Mouse (Mus musculus) neural tube, embryonic 12.5 days (tissue): Measurements from ENCODE around the gene Wwox. TPM values are rescaled to one million over a fixed set of nuclear protein-coding genes. Genes with fewer than 3 reads are reported as not detected.

Source experiments
- ATAC-seq: fragments of 200-750 bp; cut with Nextera tagmentation; 2 replicates; pipeline ENCODE4 v1.8.0; 2017; ENCODE audit warnings: low read depth, mild to moderate bottlenecking, moderate TSS enrichment, moderate library complexity; ENCODE audit not compliant: low FRiP score
- H3K27ac ChIP-seq: fragments of 300-500 bp; sonication (generic); 2 replicates; pipeline ENCODE4 v1.5.1; 2016
- H3K27me3 ChIP-seq: fragments of 300-500 bp; sonication (generic); replicated peaks from 2 replicates; pipeline ENCODE4 v1.6.1; 2016; ENCODE audit warnings: mild to moderate bottlenecking
- H3K36me3 ChIP-seq: fragments of 300-500 bp; sonication (generic); 2 replicates; pipeline ENCODE4 v1.6.1; 2016; ENCODE audit warnings: mild to moderate bottlenecking
- H3K4me1 ChIP-seq: fragments of 300-500 bp; sonication (generic); 2 replicates; pipeline ENCODE4 v1.6.1; 2016
- H3K4me2 ChIP-seq: fragments of 300-500 bp; sonication (generic); replicated peaks from 2 replicates; pipeline ENCODE4 v1.6.1; 2016; ENCODE audit warnings: mild to moderate bottlenecking
- H3K4me3 ChIP-seq: fragments of 300-500 bp; sonication (generic); 2 replicates; pipeline ENCODE4 v1.5.1; 2016
- H3K9ac ChIP-seq: fragments of 300-500 bp; sonication (generic); 2 replicates; pipeline ENCODE4 v1.6.1; 2016; ENCODE audit warnings: mild to moderate bottlenecking
- H3K9me3 ChIP-seq: fragments of 300-500 bp; sonication (generic); 2 replicates; pipeline ENCODE4 v1.6.1; 2016; ENCODE audit warnings: mild to moderate bottlenecking
- WGBS: fragments of 180-500 bp; shearing (Covaris S2); methylation state at CpG from one replicate; pipeline ENCODE4 v1.1.7; 2016; 5-methylcytosine and 5-hydroxymethylcytosine counted together
- polyA plus RNA-seq: library from polyadenylated mRNA; unstranded; fragments of >200 nt; fragmentation: Nextera tagmentation; extraction: Ambion mirVana; gene quantifications from 2 replicates; pipeline ENCODE4 v1.2.1, GENCODE M21; 2016

Gene Wwox
- polyA plus RNA-seq, 1 experiment from 2014 or later = 12.7 TPM

- Histone ChIP-seq H3K36me3 (no peaks in the 10 kb centered on the region), H3K27me3 (no peaks in the 10 kb centered on the region), H3K4me1 (peaks cover 9% of the 10 kb centered on the region), H3K27ac (no peak overlapping the region), H3K4me3 (no peak overlapping the region), H3K9ac (no peak overlapping the region), H3K9me3 (no peaks in the 10 kb centered on the region), H3K4me2 (no peak overlapping the region)
- WGBS = 84% methylated on average over 4 of the region's 4 CpGs
- ATAC-seq = no peak
Measured at GRCm38 (mm10) chr8:114441616-114442015, 2.2 kb downstream of the Wwox start.

DNA sequence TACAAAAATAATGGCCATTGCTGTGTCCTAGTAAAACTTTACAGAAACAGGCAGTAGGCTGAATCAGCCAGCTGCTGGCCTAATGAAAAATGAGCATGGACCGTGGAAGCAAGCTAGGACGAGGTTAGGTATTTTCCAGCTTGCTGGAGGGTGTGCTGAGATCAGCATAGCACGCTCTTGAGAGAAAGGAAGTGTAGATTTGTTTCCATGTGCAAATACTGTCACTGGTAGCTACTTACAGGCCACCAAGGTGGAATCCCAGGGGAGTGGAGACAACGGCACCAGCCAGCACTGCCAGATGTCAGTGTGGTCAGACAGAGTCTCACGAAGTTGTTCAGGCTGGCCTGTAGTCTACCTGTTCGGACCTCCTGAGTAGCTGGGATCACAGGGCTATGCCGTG, 7.4 kb downstream of the Wwox start:
- H3K9me3 ChIP-seq = no peaks in the 10 kb centered on the region
- H3K4me2 ChIP-seq = no peak overlapping the region
- no peak for ATAC-seq
- peaks cover 12% of the 10 kb centered on the region for H3K4me1 ChIP-seq
- H3K27ac ChIP-seq = no peak overlapping the region
- 84% methylated on average over 7 of the region's 7 CpGs for WGBS
- H3K36me3 ChIP-seq = no peaks in the 10 kb centered on the region
- H3K4me3 ChIP-seq = no peak overlapping the region
- H3K9ac ChIP-seq = no peak overlapping the region
- H3K27me3 ChIP-seq = no peaks in the 10 kb centered on the region; the same call in 1 of the 2 replicates

- no peak for ATAC-seq
- H3K4me3 ChIP-seq = no peak overlapping the region
- no peaks in the 10 kb centered on the region; the same call in 1 of the 2 replicates for H3K27me3 ChIP-seq
- no peaks in the 10 kb centered on the region for H3K9me3 ChIP-seq
- no peak overlapping the region for H3K9ac ChIP-seq
- no peak overlapping the region for H3K27ac ChIP-seq
- 89% methylated on average over 8 of the region's 8 CpGs for WGBS
- no peak overlapping the region for H3K4me2 ChIP-seq
- H3K36me3 ChIP-seq = no peaks in the 10 kb centered on the region
- H3K4me1 ChIP-seq = peaks cover 18% of the 10 kb centered on the region
Measured at GRCm38 (mm10) chr8:114452278-114452677, 12.8 kb downstream of the Wwox start.

GRCm38 (mm10) chr8:114452781-114453221, 13.3 kb downstream of the Wwox start:
- H3K4me1 ChIP-seq = peaks cover 18% of the 10 kb centered on the region
- H3K27ac ChIP-seq = no peak overlapping the region
- WGBS = 5% methylated on average over 9 of the region's 9 CpGs
- H3K36me3 ChIP-seq = no peaks in the 10 kb centered on the region
- H3K4me2 ChIP-seq = 0 out of 2 replicates have a peak overlapping the region, but pooled peaks have one; percentile 31
- ATAC-seq = 0 out of 2 replicates have a peak, but pooled peaks have one; percentile 17
- H3K9me3 ChIP-seq = no peaks in the 10 kb centered on the region
- H3K9ac ChIP-seq = no peak overlapping the region
- H3K4me3 ChIP-seq = no peak overlapping the region
- H3K27me3 ChIP-seq = no peaks in the 10 kb centered on the region; the same call in 1 of the 2 replicates

DNA sequence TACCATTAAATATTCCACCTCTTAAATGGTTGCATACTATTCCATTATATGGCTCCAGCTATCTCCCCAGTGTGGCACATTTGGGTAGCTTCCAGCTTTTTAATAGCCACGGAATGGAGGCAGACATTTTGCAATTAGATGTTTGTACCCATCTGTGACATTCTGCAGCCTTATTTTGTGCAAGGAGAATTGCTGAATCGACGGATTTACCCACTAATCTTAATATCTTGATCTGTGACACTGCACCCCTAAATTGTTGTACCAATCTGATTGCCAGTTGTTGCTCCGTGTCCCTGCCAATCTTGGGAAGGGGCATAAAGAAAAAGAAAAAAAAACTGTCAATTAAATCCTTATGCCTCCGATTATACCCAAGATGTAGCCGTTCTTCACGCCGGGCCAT, 15.8 kb downstream of the Wwox start:
- ATAC-seq = no peak
- H3K36me3 ChIP-seq = no peaks in the 10 kb centered on the region
- H3K4me2 ChIP-seq = no peak overlapping the region
- H3K27ac ChIP-seq = no peak overlapping the region
- no peak overlapping the region for H3K9ac ChIP-seq
- 89% methylated on average over 8 of the region's 8 CpGs for WGBS
- H3K4me1 ChIP-seq = peaks cover 16% of the 10 kb centered on the region
- H3K27me3 ChIP-seq = no peaks in the 10 kb centered on the region; the same call in 1 of the 2 replicates
- no peaks in the 10 kb centered on the region for H3K9me3 ChIP-seq
- no peak overlapping the region for H3K4me3 ChIP-seq

DNA sequence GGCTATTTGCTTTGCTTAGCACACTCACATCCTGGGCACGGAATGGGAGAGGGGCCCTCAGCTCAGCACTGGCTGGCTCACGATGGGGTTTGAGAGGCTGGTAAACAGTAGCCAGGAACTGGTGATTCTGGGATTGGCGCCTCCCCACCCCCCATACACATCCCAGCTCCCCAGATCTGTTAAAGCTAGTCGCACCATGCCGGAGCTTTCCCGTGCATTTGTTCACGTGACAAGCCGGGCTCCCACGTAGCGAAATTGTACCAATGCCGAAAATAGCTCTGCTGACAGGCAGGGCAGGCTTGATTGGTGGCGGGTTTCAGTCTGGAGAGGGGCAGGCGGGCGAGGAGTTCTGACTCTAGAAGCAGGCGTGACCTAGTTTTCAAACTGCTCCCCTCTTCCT, 16.5 kb downstream of the Wwox start:
- Histone ChIP-seq H3K9ac (no peak overlapping the region), H3K4me1 (peaks cover 11% of the 10 kb centered on the region; the same call in 1 of the 2 replicates), H3K27me3 (no peaks in the 10 kb centered on the region; the same call in 1 of the 2 replicates), H3K4me3 (no peak overlapping the region), H3K27ac (no peak overlapping the region), H3K4me2 (no peak overlapping the region), H3K9me3 (no peaks in the 10 kb centered on the region), H3K36me3 (no peaks in the 10 kb centered on the region)
- WGBS = 75% methylated on average over 15 of the region's 15 CpGs
- no peak for ATAC-seq

DNA sequence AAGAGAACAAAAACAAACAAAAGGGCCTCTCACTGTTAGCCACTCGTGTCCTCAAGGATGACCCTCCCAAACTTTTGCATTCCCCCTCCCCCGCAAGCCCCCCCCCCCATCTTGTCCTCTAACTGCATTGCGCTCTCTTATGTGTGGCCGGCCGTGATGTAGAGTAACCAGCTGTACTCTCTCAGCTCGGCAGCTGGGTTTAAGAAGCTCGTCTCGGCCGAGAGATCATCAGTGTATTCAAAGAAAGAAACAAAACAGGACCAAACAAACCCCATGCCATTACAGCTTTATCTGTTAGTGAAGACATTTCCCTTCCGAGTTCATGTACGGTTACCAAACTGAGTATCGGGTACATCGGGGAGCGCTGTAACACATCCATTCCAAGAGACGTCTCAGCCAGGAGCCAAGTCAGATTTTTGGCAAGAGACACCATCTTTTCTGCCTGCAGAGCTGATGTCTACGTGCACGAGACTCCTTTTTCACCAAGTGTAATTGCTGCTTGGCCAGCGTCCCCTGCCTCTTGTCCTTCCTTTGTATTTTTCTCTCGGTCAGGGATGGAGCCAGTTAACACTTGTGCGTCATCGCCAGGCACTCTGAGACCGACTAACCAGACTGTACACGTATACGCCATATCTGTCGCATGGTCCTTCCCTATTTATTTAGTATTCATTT, 18.8 kb downstream of the Wwox start:
- 85% methylated on average over 25 of the region's 25 CpGs for WGBS
- H3K4me1 ChIP-seq = peaks cover 17% of the 10 kb centered on the region
- H3K9ac ChIP-seq = no peak overlapping the region
- H3K4me3 ChIP-seq = no peak overlapping the region
- no peak for ATAC-seq
- no peaks in the 10 kb centered on the region for H3K27me3 ChIP-seq
- H3K27ac ChIP-seq = no peak overlapping the region
- no peaks in the 10 kb centered on the region for H3K9me3 ChIP-seq
- H3K36me3 ChIP-seq = no peaks in the 10 kb centered on the region
- H3K4me2 ChIP-seq = no peak overlapping the region

GRCm38 (mm10) chr8:114460600-114460999, 21.1 kb downstream of the Wwox start:
- Histone ChIP-seq H3K27me3 (no peaks in the 10 kb centered on the region), H3K36me3 (no peaks in the 10 kb centered on the region), H3K9me3 (no peaks in the 10 kb centered on the region), H3K4me3 (no peak overlapping the region), H3K4me2 (no peak overlapping the region), H3K27ac (no peak overlapping the region), H3K9ac (no peak overlapping the region), H3K4me1 (peaks cover 14% of the 10 kb centered on the region)
- ATAC-seq = no peak
- 71% methylated on average over 5 of the region's 5 CpGs for WGBS

- Histone ChIP-seq H3K4me3 (no peak overlapping the region), H3K27me3 (no peaks in the 10 kb centered on the region), H3K4me1 (peaks cover 14% of the 10 kb centered on the region), H3K27ac (no peak overlapping the region), H3K9ac (no peak overlapping the region), H3K36me3 (no peaks in the 10 kb centered on the region), H3K9me3 (no peaks in the 10 kb centered on the region), H3K4me2 (no peak overlapping the region)
- 87% methylated on average over 11 of the region's 11 CpGs for WGBS
- no peak for ATAC-seq
Measured at GRCm38 (mm10) chr8:114462591-114462990, 23.1 kb downstream of the Wwox start.

DNA sequence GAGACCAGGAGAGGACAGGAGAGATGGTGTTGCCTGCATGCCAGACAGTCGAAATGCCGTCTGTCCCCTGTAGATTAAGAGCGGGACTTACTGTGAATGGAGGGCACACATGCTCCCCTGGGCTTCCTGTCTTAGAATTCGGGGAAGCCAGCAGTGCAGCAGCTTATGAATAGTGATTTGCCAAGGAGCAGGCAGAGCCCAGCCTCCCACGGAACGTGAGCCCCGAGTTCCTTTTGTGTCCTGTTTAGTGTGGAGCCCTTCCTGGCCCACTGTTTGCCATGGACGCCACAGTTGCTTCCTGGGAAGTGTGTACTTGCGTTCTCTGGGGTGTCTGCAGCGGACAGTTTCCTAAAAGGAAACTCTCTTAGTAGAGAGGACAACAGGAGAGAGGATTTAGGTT, 23.9 kb downstream of the Wwox start:
- no peak overlapping the region for H3K9ac ChIP-seq
- H3K4me2 ChIP-seq = 0 out of 2 replicates have a peak overlapping the region, but pooled peaks have one; percentile 1
- no peak overlapping the region for H3K27ac ChIP-seq
- no peaks in the 10 kb centered on the region for H3K27me3 ChIP-seq
- no peaks in the 10 kb centered on the region for H3K9me3 ChIP-seq
- no peak overlapping the region for H3K4me3 ChIP-seq
- WGBS = 60% methylated on average over 10 of the region's 10 CpGs
- ATAC-seq = no peak
- no peaks in the 10 kb centered on the region for H3K36me3 ChIP-seq
- peaks cover 14% of the 10 kb centered on the region for H3K4me1 ChIP-seq

GRCm38 (mm10) chr8:114468526-114469207, 29.2 kb downstream of the Wwox start:
- Histone ChIP-seq H3K36me3 (no peaks in the 10 kb centered on the region), H3K9ac (no peak overlapping the region), H3K9me3 (no peaks in the 10 kb centered on the region), H3K4me2 (no peak overlapping the region), H3K27ac (no peak overlapping the region), H3K4me1 (no peaks in the 10 kb centered on the region), H3K4me3 (no peak overlapping the region), H3K27me3 (no peaks in the 10 kb centered on the region)
- no peak for ATAC-seq
- 71% methylated on average over 21 of the region's 21 CpGs for WGBS

- no peak overlapping the region for H3K4me3 ChIP-seq
- no peak overlapping the region for H3K9ac ChIP-seq
- no peaks in the 10 kb centered on the region for H3K4me1 ChIP-seq
- H3K27me3 ChIP-seq = no peaks in the 10 kb centered on the region
- no peak overlapping the region for H3K4me2 ChIP-seq
- H3K9me3 ChIP-seq = no peaks in the 10 kb centered on the region
- no peak overlapping the region for H3K27ac ChIP-seq
- no peaks in the 10 kb centered on the region for H3K36me3 ChIP-seq
- WGBS = 95% methylated on average over 10 of the region's 10 CpGs
- ATAC-seq = no peak
Measured at GRCm38 (mm10) chr8:114469208-114469590, 29.7 kb downstream of the Wwox start.
